Mouse (Mus musculus): ENCODE measurements around the gene Cygb.
"Not testable (repeated sequence)": the region's sequence is repeated elsewhere in the genome, so short reads cannot be mapped to it uniquely, and the experiment has no call there.

The Cygb gene

DNA sequence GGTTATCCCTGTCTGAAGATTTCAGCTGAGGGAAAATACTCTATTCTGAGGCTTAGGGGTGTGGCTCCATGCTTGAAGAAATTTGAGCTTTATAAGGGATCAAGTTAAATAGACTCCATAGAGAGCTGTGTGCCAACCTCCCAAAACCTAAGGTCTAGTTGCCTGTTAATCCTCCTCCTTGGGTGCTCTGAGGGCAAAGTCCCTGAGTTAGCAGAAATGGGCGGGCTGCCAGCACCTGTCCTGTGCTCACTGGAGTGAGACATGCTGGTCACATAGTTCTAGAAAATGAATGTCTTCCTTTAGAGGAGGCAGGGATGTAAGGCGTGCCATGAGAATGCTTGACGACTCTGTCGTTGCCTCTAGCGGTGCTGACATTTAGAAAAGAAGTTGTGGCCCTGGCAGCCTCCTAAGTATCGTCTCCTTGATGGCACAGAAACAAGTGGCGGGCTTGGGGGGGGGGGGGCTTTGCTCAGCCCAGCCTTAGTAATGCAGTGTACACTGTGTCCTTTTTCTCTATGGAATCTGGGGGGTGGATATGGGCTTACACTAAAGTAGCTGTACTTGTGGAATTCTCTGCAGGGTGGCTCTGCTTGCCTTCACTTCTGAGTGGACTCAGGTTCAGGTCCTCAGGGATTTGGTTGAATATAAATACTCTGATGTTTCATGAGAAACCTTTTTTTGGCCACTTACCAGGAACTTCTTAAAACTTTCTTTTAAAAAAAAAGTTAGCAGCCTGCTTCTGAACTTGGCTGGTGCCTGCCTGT, 20.7 kb upstream of the Cygb start:
- DNase-seq (ENCODE audit: low spot score): no peak

DNA sequence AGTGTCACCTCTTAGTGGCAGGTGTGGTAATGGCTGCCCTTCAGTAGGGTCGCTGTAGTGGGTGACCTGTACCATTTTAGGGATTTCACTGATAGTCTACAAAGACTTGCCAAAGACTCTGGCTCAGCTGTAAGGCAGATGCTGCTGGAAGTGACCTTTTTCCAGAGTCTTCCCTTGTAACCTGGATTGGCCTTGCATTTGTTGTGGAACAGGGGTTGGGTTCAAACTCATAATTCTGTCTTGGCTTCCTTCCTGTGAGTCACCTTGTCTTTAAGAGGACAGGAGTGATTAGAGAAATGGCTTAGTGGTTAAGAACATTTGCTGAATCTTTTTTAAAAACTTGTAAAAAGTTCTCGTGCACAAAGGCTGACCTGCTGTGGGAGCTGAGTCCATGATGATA, 19.3 kb upstream of the Cygb start:
- DNase-seq (ENCODE audit: low spot score): no peak

DNA sequence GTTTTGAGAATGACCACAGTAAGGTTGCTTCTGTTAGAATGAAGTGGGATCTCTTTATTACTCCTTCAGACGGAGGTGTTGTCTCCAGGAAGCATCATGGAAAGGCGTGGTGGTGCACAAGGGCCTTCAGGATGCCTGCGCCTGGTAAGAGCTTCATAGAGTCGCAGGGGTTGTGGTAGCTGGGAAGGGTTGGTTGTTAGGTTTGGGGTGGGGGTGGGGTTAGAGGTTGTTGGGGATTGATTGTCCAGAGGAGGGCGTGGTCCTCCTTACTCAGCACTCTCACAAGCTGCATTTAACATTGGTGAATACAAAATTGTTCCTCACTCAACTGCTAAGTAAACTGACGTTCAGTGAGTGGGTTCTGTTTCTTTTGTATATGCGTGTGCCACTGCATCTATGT, 18.5 kb upstream of the Cygb start:
- no peak for DNase-seq (ENCODE audit: low spot score)

GRCm38 (mm10) chr11:116671845-116672434, 17.8 kb upstream of the Cygb start:
- no peak for DNase-seq (ENCODE audit: low spot score)

- peak; percentile 99 for DNase-seq (ENCODE audit: low spot score)
Observed at GRCm38 (mm10) chr11:116671112-116671844, 17.2 kb upstream of the Cygb start.

- DNase-seq (ENCODE audit: low spot score): no peak
Observed at GRCm38 (mm10) chr11:116670386-116670785, 16.3 kb upstream of the Cygb start.

GRCm38 (mm10) chr11:116669787-116670365, 15.8 kb upstream of the Cygb start:
- DNase-seq (ENCODE audit: low spot score): no peak

- DNase-seq (ENCODE audit: low spot score): no peak
Observed at GRCm38 (mm10) chr11:116669316-116669715, 15.2 kb upstream of the Cygb start.

DNA sequence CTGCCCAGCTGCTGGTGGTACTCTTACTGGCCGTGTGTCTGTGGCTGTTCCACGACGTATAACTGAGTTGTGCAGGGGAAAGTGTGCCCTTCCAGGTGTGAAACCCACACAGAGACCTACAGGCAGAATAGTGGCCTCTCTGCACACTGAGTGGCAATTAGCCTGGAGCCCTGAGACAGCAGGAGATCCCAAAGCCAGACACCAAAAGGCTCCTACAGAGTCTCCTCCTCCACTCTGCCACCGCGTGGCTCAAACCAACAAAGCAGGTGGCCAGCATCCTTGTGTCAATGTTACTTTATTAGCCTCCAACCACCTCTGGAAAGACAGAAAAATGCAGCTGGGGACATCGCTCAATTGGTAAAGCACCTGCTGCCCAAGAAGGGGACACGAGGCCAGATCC, 14.7 kb upstream of the Cygb start:
- no peak for DNase-seq (ENCODE audit: low spot score)

GRCm38 (mm10) chr11:116668381-116668825, 14.3 kb upstream of the Cygb start:
- no peak for DNase-seq (ENCODE audit: low spot score)

DNA sequence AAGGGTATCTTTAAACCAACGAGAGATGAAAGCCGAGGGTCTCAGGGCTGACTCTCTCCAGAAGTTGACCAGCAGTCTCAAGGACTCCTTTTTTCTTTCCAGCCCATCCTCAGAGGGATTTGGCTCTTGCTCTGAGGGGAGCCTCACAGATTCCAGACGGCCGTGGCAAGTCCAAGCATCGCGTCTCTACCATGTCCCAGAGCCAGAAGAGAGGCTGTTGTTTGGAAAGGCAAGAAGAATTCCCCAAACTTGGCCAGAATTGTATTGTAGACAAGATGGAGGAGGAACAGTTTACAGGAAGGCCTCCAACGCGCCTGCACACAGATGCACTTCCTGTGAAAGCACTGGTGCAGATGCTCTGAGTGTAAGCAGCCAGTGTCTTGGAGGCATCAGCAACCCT, 13.8 kb upstream of the Cygb start:
- no peak for DNase-seq (ENCODE audit: low spot score)

DNA sequence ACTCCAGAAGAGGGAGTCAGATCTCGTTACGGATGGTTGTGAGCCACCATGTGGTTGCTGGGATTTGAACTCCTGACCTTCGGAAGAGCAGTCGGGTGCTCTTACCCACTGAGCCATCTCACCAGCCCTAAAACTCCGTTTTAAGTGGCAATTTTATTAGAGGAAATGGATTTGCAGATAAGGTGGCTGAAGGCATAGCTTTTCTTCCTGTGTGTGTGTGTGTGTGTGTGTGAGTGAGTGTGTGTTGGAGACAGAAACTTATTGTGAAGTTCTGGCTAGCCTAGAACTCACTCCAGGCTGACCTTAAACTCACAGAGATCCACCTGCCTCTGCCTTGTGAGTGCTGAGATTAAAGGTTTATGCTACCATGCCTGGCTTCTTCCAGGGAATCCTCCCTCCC, 12.9 kb upstream of the Cygb start:
- DNase-seq (ENCODE audit: low spot score): not testable (repeated sequence)

DNA sequence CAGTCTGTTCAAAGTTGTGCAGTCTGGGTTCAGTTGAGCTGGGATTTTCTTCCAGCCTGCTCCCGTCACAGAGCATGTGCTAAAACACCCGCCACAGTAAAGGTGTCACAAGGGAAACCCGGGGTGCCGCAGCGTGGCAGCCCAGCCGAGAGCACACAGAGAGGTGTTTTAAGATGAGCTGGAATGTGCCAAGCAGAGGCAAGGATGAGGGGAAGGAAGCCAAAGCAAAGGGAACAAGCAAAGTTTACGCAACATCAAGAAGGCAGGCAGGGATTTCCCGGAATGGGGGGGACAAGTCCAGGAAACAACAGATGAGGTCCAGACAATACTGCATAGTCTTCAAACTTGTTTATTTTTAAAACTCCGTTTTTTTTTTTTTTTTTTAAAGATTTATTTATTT, 12.5 kb upstream of the Cygb start:
- no peak for DNase-seq (ENCODE audit: low spot score)

DNA sequence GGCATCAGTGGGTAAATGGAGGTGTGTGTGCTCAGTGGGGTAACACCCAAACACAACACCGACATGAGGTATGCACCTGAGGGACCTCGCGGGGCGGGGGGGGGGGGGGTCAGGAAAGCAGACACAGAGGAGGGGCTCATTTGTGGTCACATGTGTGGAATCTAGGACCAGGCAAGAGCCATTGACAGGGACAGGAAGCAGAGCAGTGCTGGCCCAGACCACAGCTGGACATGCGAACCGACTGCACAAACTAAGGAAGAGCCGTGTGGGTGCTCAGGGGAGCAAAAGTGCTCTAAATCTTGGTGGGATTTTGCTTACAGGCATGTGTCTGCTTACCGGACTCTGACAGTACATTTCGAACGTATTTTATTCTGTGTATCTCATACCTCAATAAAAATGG, 11.2 kb upstream of the Cygb start:
- no peak for DNase-seq (ENCODE audit: low spot score)

DNA sequence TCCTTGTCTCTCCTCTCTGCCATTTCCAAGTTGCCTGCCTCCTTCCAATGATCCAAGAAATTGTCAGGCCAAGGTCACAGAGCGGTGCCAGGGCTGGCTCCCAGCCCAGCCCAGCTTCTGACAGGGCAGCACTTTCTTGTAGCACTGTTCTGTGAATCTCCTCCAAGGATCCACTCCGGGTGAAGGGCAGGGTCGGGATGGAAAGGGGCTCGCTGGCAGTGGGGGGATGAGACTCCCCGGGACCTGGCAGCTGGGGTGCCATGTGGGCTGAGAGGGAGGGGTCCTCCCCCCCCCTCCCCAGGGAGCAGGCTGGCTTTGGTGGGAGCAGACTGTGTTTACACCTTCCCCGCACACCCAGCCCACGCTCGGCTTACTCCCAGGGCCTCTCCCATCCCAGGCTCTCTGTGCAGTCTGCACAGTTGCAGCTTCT, 7.8 kb upstream of the Cygb start:
- no peak for DNase-seq (ENCODE audit: low spot score)

- peak; percentile 53 for DNase-seq (ENCODE audit: low spot score)
Observed at GRCm38 (mm10) chr11:116661291-116661947, 7.3 kb upstream of the Cygb start.

GRCm38 (mm10) chr11:116660181-116660580, 6.1 kb upstream of the Cygb start:
- DNase-seq (ENCODE audit: low spot score): peak; percentile 48

DNA sequence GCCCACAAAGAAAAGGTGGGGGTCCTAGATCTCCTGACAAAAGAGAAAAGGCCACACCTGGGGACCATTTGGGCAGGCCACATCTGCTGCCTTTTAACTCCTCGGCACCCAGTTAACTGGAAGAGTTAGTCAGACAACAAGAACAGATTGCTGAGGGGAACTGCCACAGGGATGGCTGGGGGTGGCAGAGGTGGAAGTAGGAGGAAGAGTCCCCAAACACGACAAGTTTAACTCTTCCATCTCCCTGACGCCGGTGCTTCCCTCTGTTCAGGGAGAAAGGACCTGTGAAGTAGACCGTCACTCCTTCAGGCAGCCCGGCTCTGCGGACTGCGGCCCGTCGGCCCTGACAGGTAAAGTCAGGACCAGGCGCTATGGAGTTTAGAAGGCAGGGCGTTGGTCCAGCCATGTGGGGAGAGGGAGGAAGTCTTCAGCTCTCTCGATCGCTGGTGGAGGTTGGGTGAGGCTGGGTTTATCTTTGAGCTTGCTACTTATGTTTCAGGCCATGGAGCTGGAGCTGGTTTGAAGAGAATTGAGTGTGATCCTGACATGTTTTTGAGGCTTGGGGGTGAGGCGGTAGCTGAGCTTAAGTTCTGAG, 5.0 kb upstream of the Cygb start:
- no peak for DNase-seq (ENCODE audit: low spot score)

GRCm38 (mm10) chr11:116658238-116658637, 4.1 kb upstream of the Cygb start:
- peak; percentile 32 for DNase-seq (ENCODE audit: low spot score)

DNA sequence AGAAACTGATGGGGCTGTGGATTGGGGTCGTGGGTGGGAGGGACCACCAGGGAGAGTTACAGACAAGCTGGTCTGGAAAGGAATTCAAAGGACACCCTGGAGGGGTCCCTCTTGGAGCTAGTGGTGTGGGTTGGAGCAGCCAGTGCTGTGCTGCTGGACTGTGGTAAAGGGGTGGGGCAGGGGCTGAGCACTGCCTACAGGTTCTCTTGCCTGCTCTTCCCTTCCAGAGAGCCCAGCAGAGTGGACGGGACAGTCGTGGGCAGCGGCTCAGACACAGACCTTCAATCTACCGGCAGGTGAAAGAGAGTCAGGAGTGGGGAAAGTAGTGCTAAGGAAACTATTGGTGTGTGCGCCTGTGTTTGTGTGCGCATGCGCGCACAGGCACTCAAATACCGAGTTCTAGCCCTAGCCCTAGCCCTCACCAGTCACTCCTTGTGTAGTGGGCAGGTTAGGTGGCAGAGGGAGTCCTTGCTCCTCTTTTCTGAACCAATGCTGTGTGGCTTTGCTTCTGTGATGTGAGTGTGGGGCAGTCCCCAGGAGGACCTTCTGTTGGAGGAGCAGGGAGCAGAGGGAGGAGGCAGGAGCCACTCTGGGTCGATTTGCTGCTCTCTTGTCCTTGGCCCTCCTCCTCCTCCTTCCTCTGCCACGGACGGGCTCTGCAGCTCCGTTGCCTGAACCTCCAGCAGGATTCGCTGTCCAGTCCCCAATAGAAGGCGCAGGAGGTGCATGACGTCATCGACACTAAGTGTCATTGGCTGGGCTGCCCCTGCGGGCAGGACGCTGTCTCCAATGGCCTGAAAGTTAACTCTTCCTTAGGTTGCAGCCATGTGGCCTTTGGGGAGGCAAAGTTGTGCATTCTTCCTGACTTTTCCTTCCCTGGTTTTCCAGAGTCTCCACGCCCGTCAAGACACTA, 3.5 kb upstream of the Cygb start:
- peak; percentile 93 for DNase-seq (ENCODE audit: low spot score)

All from MN1 (cell line).